Mouse (Mus musculus) cerebellum, adult (tissue): Measurements from ENCODE around the gene Casc3.

Experiments
- ATAC-seq: cut with Nextera tagmentation; 2 replicates; pipeline ENCODE4 v1.9.2; 2017; ENCODE audit warnings: mild to moderate bottlenecking, moderate library complexity, mixed read lengths; ENCODE audit not compliant: insufficient number of reproducible peaks, low FRiP score, low TSS enrichment

Casc3 gene

DNA sequence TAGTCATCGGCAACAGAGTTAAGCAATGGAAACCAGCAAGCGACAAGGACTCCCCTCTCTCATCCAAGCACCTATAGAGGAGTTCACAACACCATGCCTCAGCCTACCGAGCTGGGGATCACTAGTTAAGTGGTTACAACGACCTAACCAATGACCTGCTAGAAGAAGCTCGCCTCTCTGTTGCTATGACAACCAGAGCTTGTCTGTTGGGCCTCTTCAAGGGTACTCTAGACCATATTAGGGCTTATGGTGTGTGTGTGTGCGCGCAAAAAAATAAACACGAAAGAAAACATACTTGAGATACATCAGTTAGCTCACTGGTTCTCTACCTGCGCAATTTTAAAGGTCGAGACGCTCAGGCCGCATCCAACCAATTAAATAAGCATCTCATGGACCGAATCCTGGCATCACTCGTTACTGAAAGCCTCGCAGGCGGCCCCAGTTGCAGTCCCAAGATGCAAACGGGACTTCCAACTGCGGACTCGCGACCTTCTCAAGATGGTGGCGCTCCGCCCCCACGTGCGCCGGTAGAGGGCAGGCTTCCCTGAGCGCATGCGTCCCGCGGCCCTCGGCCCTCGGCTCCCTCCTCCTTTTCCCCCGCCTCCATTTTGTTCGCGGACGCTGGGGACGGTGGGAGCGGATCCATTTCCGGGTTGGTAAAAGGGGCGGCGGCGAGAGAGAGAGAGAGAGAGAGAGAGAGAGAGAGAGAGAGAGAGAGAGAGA is 58.5 kb downstream of the Casc3 start, which contains the start of gene Wipf2:
Gene Wipf2 (plus strand): TSS at position 611 of the 723 bp plus-strand sequence.
- ATAC-seq, result peak; percentile 78; the same call in 1 of the 2 replicates

DNA sequence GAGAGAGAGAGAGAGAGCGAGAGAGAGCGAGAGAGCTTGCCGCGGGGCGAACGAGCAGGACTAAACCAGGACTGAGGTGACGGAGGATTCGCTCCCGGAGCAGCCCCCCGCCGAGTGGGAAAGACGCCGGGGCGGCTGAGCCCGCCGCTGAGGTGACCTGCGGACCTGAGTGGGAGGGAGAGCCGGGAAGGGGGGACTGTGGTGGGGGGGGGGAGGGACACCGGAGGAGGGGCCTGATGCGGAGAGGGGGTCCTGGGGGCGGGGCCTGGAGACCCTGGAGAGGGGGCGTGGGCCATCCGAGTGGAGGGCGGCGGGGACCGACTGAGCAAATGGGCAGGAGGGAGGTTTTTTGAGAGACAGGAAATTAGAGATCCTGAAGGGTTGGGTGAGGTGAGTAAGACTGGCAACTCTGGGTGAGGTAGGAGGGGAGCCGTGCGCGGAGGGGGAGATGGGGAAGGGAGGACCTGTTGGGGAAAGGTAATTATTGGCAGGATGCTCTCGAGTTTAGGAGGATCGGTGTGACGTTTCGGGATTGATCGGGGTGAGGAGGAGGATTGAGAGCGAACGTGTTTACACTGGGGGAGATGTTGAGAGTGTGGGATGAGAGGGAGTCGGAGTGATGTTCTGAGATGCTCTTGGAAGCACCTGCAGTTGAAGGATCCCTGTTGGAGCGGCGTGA is 59.2 kb downstream of the Casc3 start:
- no peak for ATAC-seq

DNA sequence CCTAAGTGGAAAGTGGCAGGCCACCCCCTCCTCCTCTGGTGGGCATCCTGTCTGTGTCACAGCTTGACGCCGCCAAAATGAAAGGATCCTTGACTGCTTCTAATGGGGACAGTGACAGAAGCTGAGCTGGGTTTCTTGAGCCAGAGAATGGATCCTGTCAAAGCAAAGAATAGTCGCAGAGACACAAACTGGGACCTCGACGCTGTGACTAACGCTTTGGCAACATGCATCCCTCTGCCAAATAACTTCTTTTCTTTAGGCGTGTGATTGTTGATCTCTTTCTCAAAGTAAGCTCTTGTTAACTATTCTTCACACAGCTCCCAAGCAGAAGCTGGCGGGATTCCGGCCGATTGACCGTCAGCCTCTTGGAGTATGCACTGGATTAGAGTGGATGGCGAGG is 62.6 kb downstream of the Casc3 start:
- no peak for ATAC-seq

GRCm38 (mm10) chr11:98869906-98870305 is 65.2 kb downstream of the Casc3 start:
- no peak for ATAC-seq

- ATAC-seq, result no peak
Observed at GRCm38 (mm10) chr11:98870791-98871190, 66.1 kb downstream of the Casc3 start.

DNA sequence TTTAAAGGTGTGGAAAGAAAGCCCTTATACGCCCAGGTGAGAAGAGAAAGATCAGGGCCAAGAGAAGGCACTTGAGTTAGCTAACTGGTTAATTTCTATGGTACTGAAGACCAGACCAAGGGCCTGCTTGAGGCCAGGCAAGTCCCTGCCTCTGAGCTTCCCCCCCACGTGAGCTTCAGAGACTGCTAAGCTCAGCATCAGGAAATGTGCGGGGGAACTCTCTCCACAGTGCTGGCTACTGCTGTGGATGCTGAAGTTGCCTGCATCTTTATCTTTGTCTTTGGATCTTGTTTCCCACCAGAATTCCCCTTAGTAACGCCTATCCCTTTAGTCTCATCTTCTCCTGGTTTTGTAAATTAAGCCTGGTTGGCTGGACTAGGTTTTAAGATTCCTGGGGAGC is 66.7 kb downstream of the Casc3 start:
- no peak for ATAC-seq

DNA sequence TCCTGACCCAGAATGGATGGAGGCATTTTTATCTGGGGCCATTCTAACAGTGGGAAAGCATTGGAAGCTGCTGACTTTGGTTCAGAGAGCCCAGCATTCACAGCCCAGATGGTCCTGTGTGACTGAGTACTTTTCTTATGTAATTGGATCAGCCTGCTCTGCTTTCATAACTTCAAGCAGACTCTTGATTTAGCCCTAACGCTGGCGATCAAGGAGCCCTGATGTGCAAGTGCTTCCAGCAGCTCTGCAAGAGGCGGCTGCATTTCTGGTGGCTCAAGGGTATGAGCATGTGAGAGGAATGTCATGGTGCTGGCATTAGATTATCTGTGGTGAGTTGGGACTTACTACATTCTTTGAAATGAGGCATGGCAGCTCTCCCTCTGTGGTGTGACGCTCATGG is 67.3 kb downstream of the Casc3 start:
- ATAC-seq, result peak; percentile 40; the same call in 1 of the 2 replicates

DNA sequence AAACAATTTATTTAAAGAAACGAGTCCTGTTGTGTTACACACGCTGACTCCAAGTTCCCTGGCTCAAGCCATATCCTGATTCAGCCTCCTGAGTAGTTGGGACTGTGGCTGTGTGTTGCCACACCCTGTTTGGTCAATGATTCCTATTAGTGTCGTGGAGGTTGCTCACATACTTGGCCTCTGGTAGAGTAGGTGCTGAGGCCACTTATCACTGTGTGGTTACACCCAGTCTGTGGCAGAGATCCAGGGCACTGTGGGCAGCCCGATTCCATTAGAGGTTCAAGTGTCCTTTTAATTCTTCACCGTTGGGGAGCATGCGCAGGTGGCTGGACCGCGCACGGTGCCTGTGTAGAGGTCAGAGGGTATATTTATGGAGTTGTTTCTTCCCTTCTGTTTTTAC is 69.2 kb downstream of the Casc3 start:
- no peak for ATAC-seq

DNA sequence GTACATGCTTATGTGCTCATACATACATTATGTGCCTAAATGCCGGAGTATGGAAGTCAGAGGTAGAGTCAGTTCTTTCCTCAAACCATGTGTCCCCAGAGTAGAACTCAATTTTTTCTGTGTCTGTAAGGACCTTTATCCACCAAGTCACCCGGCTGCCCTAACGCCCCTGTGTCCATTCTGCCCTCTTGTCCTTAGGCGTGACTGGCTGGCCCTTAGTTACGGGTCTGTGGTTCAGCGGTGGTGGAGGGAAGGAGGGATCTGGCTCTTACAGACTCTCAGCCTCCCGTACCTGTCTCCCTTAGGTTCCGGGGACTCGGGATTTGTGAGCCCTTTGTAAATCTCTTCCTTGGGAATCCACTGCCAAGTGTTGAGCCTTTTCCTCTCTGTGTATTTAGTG is 72.3 kb downstream of the Casc3 start:
- no peak for ATAC-seq
